Mouse (Mus musculus): ENCODE data around the gene Gm20538. TPM values are rescaled to one million over a fixed set of nuclear protein-coding genes. Genes with fewer than 3 reads are reported as not detected.

Gm20538 gene
- total and polyA plus RNA-seq, 2 experiments from 2014 or later, result not detected

DNA sequence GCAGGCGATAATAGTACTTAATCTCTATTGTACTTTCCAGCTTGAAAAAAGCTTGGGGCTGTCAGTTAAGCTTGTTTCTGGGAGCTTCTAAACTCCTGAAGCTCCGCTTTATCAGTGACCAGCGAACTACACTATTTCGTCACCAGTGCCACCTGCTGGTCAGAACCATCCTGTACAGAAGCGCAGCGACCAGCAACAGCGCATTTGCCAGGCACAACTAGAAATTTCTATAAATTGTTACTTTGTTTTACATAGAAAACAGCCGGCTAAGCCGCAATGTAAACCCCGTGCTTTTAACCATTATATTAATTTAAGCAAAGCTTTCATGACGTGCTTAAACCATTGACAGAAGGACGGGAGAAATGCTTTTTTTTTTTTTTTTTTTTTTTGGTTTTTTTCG, 7.9 kb downstream of the Gm20538 start:
- WGBS, result under 1% methylated on average over 13 of the region's 13 CpGs
- Histone ChIP-seq H3K4me3 (ENCODE audit: low read depth, low read length) (peak overlapping the region; percentile 42; the same call in 1 of the 2 replicates), H3K9ac (replicated peaks; ENCODE audit: low read length, poor library complexity, severe bottlenecking) (no peak overlapping the region), H3K27me3 (ENCODE audit: insufficient read depth, low read length) (peaks cover 16% of the 10 kb centered on the region; the same call in 1 of the 2 replicates), H3K27ac (ENCODE audit: low read depth, low read length) (no peak overlapping the region), H3K9me3 (ENCODE audit: low read length) (no peaks in the 10 kb centered on the region), H3K36me3 (ENCODE audit: insufficient read depth, low read length) (peaks cover 12% of the 10 kb centered on the region), H3K4me2 (ENCODE audit: low read depth, low read length, poor library complexity, severe bottlenecking) (peak overlapping the region; percentile 74; the same call in 1 of the 2 replicates), H3K4me1 (ENCODE audit: insufficient read depth, low read length) (no peaks in the 10 kb centered on the region)
- no peak for ATAC-seq (ENCODE audit: low FRiP score)
- TF ChIP-seq CTCF (IDR thresholded peaks at IDR 0.05), result peak; percentile 83
- DNase-seq (ENCODE audit: low spot score), result peak; percentile 91

DNA sequence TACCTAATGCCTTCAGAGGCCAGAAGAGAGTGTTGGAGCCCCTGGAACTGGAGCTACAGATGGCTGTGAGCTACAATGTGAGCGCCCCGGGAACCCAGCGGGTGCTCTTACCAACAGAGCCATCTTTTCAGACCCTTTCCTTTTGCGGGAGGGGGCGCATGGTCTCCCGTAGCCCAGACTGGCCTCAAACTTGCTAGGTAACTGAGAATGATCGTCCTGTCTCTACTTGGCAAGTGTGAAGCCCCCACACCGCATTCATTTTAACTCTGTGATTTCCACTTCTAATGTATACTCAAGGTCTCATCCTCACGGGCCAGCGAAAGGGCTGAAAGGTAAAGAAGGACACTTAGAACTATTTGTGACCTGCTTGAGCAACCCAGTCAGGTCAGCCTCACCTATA, 8.3 kb downstream of the Gm20538 start:
- no peak for TF ChIP-seq CTCF (IDR thresholded peaks at IDR 0.05)
- Histone ChIP-seq H3K27me3 (ENCODE audit: insufficient read depth, low read length) (peaks cover 16% of the 10 kb centered on the region; the same call in 1 of the 2 replicates), H3K9me3 (ENCODE audit: low read length) (no peaks in the 10 kb centered on the region), H3K36me3 (ENCODE audit: insufficient read depth, low read length) (peaks cover 8% of the 10 kb centered on the region; the same call in 1 of the 2 replicates), H3K9ac (replicated peaks; ENCODE audit: low read length, poor library complexity, severe bottlenecking) (no peak overlapping the region), H3K4me2 (ENCODE audit: low read depth, low read length, poor library complexity, severe bottlenecking) (no peak overlapping the region), H3K4me3 (ENCODE audit: low read depth, low read length) (no peak overlapping the region), H3K4me1 (ENCODE audit: insufficient read depth, low read length) (no peaks in the 10 kb centered on the region), H3K27ac (ENCODE audit: low read depth, low read length) (no peak overlapping the region)
- DNase-seq (ENCODE audit: low spot score), result no peak
- ATAC-seq (ENCODE audit: low FRiP score), result no peak
- 50% methylated on average over 10 of the region's 10 CpGs for WGBS

DNA sequence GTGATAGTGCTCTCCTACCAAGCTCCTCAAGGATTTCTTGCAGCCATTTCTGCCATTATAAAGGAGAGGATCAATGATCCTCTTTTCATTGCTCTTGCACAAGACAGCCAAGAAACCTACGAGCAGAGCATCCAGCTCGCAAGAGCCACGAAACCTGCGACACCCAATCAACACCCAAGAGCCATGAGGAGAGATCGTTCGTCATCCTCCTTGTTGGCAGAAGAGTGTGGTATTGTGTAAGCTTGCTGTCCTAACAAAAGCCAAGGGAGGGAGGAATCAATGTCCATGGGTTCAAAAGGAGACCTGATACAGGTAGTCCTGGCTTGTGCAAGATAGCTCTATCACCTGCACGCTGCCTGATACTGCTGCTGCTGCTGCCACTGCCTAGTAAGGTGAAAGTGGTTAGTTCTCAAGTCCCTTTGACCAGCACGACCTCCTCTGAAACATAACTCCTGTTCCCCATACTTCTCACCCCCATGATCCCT, 9.9 kb downstream of the Gm20538 start:
- no peaks in the 10 kb centered on the region for H3K9me3 ChIP-seq (ENCODE audit: low read length)
- no peaks in the 10 kb centered on the region for H3K4me1 ChIP-seq (ENCODE audit: insufficient read depth, low read length)
- peaks cover 16% of the 10 kb centered on the region; the same call in 1 of the 2 replicates for H3K27me3 ChIP-seq (ENCODE audit: insufficient read depth, low read length)
- H3K4me2 ChIP-seq (ENCODE audit: low read depth, low read length, poor library complexity, severe bottlenecking), result no peak overlapping the region
- H3K9ac ChIP-seq (replicated peaks; ENCODE audit: low read length, poor library complexity, severe bottlenecking), result no peak overlapping the region
- 92% methylated on average over 8 of the region's 8 CpGs for WGBS
- no peaks in the 10 kb centered on the region for H3K36me3 ChIP-seq (ENCODE audit: insufficient read depth, low read length)
- ATAC-seq (ENCODE audit: low FRiP score), result no peak
- no peak overlapping the region for H3K4me3 ChIP-seq (ENCODE audit: low read depth, low read length)
- DNase-seq (ENCODE audit: low spot score), result no peak
- H3K27ac ChIP-seq (ENCODE audit: low read depth, low read length), result no peak overlapping the region
- no peak for TF ChIP-seq CTCF (IDR thresholded peaks at IDR 0.05)

DNA sequence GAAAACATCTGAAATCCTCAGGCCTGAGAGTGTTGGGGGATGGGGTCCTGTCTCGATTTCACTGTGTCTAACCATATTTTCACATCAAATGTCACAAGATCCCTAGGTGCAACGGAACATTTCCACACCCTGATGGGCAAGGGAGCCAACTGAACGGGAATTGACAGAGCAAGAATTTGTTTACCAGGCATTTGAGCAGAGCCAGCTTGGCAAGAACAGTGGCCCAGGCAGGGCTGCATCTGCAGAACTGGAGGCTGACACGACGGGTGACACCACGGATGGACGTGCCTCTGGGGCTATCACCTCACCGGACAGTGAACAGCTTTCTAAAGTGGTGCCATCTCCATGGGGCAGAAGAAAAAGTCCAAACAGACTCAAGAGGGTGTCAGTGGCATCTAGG, 15.2 kb downstream of the Gm20538 start:
- Histone ChIP-seq H3K27me3 (ENCODE audit: insufficient read depth, low read length) (peaks cover under 1% of the 10 kb centered on the region), H3K9me3 (ENCODE audit: low read length) (no peaks in the 10 kb centered on the region), H3K27ac (ENCODE audit: low read depth, low read length) (no peak overlapping the region), H3K9ac (replicated peaks; ENCODE audit: low read length, poor library complexity, severe bottlenecking) (no peak overlapping the region), H3K4me3 (ENCODE audit: low read depth, low read length) (no peak overlapping the region), H3K36me3 (ENCODE audit: insufficient read depth, low read length) (no peaks in the 10 kb centered on the region), H3K4me1 (ENCODE audit: insufficient read depth, low read length) (no peaks in the 10 kb centered on the region), H3K4me2 (ENCODE audit: low read depth, low read length, poor library complexity, severe bottlenecking) (no peak overlapping the region)
- 87% methylated on average over 8 of the region's 8 CpGs for WGBS
- no peak for TF ChIP-seq CTCF (IDR thresholded peaks at IDR 0.05)
- ATAC-seq (ENCODE audit: low FRiP score) (no peak), DNase-seq (ENCODE audit: low spot score) (no peak)

DNA sequence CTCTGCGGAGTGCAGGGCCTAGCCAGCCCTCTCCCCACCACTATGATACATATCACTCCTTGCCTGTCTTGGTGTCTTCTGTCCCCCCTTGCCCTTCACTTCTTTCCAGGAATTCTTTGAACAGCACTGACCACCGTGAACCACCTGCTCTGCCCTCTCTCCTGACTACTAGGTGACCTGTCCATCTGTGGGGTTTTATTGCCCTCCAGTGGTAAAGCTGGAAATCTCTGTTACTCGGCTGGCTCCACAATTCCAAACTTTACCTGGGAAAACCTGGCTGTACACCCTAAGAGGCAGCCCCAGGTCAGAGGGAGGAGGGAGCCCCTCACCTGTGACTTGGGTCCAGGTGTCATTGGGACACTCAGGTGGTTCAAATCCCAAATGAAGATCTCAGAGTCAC, 17.3 kb downstream of the Gm20538 start:
- peak; percentile 79 for TF ChIP-seq CTCF (IDR thresholded peaks at IDR 0.05)
- 30% methylated on average over 3 of the region's 3 CpGs for WGBS
- H3K36me3 ChIP-seq (ENCODE audit: insufficient read depth, low read length), result no peaks in the 10 kb centered on the region
- no peaks in the 10 kb centered on the region for H3K4me1 ChIP-seq (ENCODE audit: insufficient read depth, low read length)
- H3K27ac ChIP-seq (ENCODE audit: low read depth, low read length), result no peak overlapping the region
- no peak for ATAC-seq (ENCODE audit: low FRiP score)
- no peak overlapping the region for H3K9ac ChIP-seq (replicated peaks; ENCODE audit: low read length, poor library complexity, severe bottlenecking)
- H3K9me3 ChIP-seq (ENCODE audit: low read length), result no peaks in the 10 kb centered on the region
- peaks cover 17% of the 10 kb centered on the region for H3K27me3 ChIP-seq (ENCODE audit: insufficient read depth, low read length)
- no peak overlapping the region for H3K4me2 ChIP-seq (ENCODE audit: low read depth, low read length, poor library complexity, severe bottlenecking)
- no peak overlapping the region for H3K4me3 ChIP-seq (ENCODE audit: low read depth, low read length)
- peak; percentile 60 for DNase-seq (ENCODE audit: low spot score)

DNA sequence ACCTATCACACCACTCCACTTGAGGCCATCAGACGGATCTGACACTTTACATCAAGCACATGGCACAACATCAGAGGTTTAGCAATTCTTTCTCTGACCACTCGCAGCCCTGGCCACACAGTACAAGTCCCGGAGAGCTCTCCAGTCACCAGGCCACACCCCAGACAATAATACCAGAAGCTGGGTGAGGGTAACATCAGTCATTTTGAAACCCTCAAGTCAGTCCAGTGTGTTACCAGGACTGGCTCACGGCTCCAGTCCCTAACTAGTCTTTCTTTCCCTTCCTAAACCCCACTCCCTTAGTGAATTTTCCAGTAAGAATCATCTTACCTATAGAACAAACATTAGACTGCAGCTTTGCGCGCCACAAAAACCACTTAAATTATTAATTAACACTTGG, 22.6 kb downstream of the Gm20538 start:
- WGBS, result 84% methylated on average over 6 of the region's 6 CpGs
- peaks cover 23% of the 10 kb centered on the region for H3K27me3 ChIP-seq (ENCODE audit: insufficient read depth, low read length)
- H3K36me3 ChIP-seq (ENCODE audit: insufficient read depth, low read length), result no peaks in the 10 kb centered on the region
- no peak overlapping the region for H3K4me3 ChIP-seq (ENCODE audit: low read depth, low read length)
- ATAC-seq (ENCODE audit: low FRiP score) (no peak), DNase-seq (ENCODE audit: low spot score) (no peak)
- H3K4me2 ChIP-seq (ENCODE audit: low read depth, low read length, poor library complexity, severe bottlenecking), result no peak overlapping the region
- TF ChIP-seq CTCF (IDR thresholded peaks at IDR 0.05), result no peak
- no peaks in the 10 kb centered on the region for H3K4me1 ChIP-seq (ENCODE audit: insufficient read depth, low read length)
- H3K27ac ChIP-seq (ENCODE audit: low read depth, low read length), result no peak overlapping the region
- no peak overlapping the region for H3K9ac ChIP-seq (replicated peaks; ENCODE audit: low read length, poor library complexity, severe bottlenecking)
- H3K9me3 ChIP-seq (ENCODE audit: low read length), result no peaks in the 10 kb centered on the region
